Comparison of ENCODE assay signal across 14 mouse cellular contexts in genomic region chr14:76887201-76887600, GRCm38 (mm10).
"Had no signal": no experiment of that assay in that cellular context is flagged by ENCODE, and none has a peak within 500 bp of the region (broad histone marks: within the 10 kb centered on the region; RNA-seq: fewer than 3 reads in every experiment).

No protein-coding gene starts in this region.

- H3K27me3 ChIP-seq: kidney, embryonic 15.5 days; limb, embryonic 12.5 days; midbrain, embryonic 15.5 days; neural tube, embryonic 13.5 days had no signal

- ATAC-seq: lung, postnatal 0 days; midbrain, embryonic 15.5 days had no signal

- H3K27ac ChIP-seq: kidney, embryonic 15.5 days; limb, embryonic 12.5 days; liver, embryonic 14.5 days; midbrain, embryonic 15.5 days; neural tube, embryonic 13.5 days had no signal

- H3K4me3 ChIP-seq: kidney, embryonic 15.5 days; limb, embryonic 12.5 days; midbrain, embryonic 15.5 days; neural tube, embryonic 13.5 days had no signal

- H3K9me3 ChIP-seq: kidney, embryonic 15.5 days; limb, embryonic 12.5 days; midbrain, embryonic 15.5 days; neural tube, embryonic 13.5 days had no signal

- H3K4me2 ChIP-seq: kidney, embryonic 15.5 days; limb, embryonic 12.5 days; midbrain, embryonic 11.5 days; midbrain, embryonic 15.5 days; neural tube, embryonic 13.5 days had no signal

- DNase-seq: kidney, adult 2 months; kidney, postnatal 14 days; lung, adult 18-20 months; lung, postnatal 4 days; spleen, adult 18-20 months; thymus, adult 18-20 months; thymus, postnatal 14 days had no signal

- H3K36me3 ChIP-seq: kidney, embryonic 15.5 days; limb, embryonic 12.5 days; midbrain, embryonic 15.5 days; neural tube, embryonic 13.5 days had no signal

- H3K9ac ChIP-seq: kidney, embryonic 15.5 days; limb, embryonic 12.5 days; liver, embryonic 14.5 days; midbrain, embryonic 15.5 days; neural tube, embryonic 13.5 days had no signal
